Mouse (Mus musculus): ENCODE measurements around the gene Pcx.

The Pcx gene

DNA sequence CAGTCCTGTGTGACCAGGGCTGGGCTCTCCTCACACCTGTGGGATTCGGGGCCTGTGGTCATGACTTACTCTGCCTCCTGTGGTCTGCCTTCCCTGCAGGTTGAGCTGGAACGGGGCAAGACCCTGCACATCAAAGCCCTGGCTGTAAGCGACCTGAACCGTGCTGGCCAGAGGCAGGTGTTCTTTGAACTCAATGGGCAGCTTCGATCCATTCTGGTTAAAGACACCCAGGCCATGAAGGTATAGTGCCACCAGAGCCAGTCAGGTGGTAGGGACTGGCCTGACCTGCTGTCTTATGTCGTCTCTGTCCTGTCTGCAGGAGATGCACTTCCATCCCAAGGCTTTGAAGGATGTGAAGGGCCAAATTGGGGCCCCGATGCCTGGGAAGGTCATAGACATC, 110.4 kb downstream of the Pcx start:
- no peak for DNase-seq (ENCODE audit: low spot score)

- no peak for DNase-seq (ENCODE audit: low spot score)
Measured at GRCm38 (mm10) chr19:4622780-4623179, 112.5 kb downstream of the Pcx start.

DNA sequence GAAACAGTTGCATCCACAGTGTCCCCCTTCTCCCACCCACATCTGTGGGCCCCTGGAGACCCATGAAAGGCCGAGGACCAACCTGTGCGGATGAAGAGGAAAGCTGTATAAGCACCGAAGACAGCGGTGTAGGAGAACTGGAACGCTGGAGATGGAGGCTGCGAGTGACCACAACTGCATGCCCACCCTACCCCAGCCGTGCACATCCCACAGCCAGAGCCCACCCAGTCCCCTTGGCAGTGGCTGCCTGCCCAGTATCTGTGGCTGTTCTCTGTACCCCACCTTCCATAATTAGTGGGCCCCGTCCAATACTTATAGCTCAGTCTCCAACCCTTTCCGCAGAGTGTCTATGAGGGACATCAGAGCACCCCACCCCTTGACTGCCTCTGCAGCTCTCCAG, 113.1 kb downstream of the Pcx start:
- no peak for DNase-seq (ENCODE audit: low spot score)

DNA sequence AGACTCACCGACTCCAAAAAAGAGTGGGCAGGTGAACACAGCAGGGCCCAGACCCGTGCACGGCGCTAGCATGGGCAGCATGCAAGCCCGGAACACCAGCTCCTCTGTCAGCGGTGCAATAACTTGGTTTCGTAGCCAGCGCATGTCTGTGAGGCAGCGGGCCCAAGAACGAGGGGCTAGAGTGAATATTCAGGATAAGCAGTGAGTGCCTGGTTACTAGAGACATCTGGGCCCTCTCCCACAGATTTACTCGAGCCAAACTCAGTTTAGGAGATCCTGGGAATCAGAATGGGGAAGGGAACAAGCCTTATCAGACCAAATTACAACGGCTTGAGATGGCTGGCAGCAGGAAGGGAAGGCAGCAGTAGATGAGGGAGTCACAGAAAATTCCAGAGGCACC, 113.7 kb downstream of the Pcx start:
- DNase-seq (ENCODE audit: low spot score), result no peak

DNA sequence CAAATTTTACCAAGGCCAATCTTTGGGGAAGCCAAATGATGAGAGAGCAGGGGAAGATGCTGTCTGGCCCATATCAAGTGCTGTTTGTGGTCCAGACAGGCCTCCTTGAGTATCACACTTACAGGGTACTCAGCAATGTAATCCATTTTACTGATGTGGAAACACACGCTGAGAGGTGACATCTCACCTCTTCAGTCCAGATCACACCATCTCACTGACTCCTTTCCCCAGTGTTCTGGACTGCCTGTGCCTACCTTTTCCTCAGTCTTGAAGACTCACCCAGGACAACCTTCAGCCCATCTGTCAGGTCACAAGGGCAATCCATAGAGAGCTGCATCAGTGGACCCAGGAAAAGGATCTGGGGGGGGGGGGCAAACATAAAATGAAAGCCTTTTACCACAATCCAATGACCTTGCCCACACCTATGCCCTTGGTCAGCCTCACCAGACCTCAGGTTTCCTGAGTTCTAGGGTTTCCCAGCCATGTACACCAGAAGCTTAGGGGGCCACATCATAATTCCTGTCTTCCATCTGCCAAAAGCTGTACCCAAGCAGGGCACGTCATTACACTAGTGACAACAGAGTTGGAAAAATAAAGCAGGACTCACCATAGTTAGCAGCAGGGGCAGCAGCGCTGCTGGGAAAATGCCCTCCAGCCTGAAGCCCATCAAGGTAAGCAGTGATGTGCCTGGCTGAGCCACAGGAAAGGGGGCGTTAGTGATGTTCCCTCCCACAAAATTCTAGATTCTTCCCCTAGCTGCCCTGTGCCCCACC, 114.3 kb downstream of the Pcx start:
- DNase-seq (ENCODE audit: low spot score), result no peak

GRCm38 (mm10) chr19:4625179-4625828, 115.0 kb downstream of the Pcx start, which contains the start of gene Rce1:
Gene Rce1, minus strand, starts transcription at chr19:4625641.
- DNase-seq (ENCODE audit: low spot score), result peak; percentile 89

DNA sequence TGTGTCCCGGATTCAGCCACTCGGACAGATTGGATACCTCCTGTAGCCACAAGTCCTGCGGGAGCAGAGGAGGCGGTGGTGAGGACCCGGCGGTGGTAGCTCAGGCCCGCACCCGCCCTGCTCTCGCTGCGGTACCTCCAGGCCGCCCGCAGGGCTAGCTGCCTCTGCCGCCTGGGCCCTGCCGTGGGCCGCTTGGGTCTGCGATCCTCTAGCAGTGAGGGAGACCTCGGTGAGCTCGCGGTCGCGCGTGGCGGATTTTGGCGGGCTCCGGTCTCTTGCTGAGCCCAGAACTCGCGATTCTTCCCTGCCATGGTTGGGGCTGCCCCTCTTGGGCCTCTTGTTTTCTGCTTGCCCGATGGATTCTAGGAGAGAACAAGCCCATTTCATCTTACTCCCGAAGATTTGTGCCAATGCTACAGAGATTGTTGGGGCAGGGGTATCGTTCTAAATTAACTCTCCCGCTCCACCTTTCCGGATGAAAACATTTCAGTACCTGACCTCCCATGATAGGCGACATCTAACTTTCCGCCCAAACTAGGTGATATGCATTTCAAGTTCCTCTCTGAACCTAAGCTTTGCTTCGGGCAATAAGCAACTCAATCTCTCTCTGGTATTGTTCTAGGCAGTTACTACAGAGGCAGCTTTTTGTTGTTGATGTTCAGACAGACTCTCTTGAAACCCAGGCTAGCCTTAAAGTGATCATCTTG, 115.7 kb downstream of the Pcx start:
- DNase-seq (ENCODE audit: low spot score), result no peak

- DNase-seq (ENCODE audit: low spot score), result no peak
Measured at GRCm38 (mm10) chr19:4628819-4629218, 118.5 kb downstream of the Pcx start.

DNA sequence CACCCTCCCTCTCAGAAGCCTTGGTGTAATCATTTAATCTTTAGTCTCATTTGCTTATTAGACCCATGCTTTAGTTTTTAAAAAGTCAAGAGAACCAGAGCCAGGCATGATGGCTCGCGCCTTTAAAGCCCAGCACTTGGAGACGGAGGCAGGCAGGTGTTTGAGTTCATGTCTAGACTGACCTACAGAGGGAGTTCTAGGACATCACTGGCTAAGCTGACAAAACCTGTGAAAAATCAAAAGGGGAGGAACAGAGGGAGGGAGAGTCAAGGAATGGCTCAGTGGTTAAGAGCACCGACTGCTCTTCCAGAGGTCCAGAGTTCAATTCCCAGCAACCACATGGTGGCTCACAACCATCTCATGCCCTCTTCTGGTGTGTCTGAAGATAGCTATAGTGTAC, 125.7 kb downstream of the Pcx start:
- DNase-seq (ENCODE audit: low spot score), result no peak

GRCm38 (mm10) chr19:4644271-4644670, 134.0 kb downstream of the Pcx start:
- DNase-seq (ENCODE audit: low spot score), result no peak

GRCm38 (mm10) chr19:4646917-4647492, 136.7 kb downstream of the Pcx start:
- no peak for DNase-seq (ENCODE audit: low spot score)

GRCm38 (mm10) chr19:4658156-4658555, 147.9 kb downstream of the Pcx start:
- no peak for DNase-seq (ENCODE audit: low spot score)

DNA sequence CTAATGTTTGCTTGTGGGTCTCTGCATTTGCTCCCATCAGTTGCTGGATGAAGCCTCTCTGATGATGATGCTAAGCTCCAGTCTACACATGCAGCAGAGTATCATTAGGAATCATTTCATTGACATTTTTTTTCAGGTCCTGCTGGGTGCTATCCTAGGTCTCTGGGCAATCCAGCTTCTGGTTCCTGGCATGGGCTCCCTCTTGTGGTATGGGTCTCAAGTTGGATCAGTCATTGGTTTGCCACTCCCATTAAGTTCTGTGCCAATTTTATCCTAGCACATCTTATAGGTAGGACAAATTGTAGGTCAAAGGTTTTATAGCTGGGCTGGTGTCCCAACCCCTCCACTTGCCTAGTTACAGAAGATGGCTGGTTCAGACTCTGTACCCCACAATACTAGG, 156.5 kb downstream of the Pcx start:
- DNase-seq (ENCODE audit: low spot score), result no peak

- no peak for DNase-seq (ENCODE audit: low spot score)
Measured at GRCm38 (mm10) chr19:4670776-4671175, 160.5 kb downstream of the Pcx start.
